Mouse (Mus musculus) adrenal gland, adult 2 months (tissue): ENCODE data around the gene Bhlha15. TPM values are rescaled to one million over a fixed set of nuclear protein-coding genes. Genes with fewer than 3 reads are reported as not detected.

Experiments used
- DNase-seq: peaks from one replicate; pipeline ENCODE4 v3.0.0; 2021
- long read RNA-seq: library from polyadenylated mRNA; stranded (forward); transcript quantifications from one replicate; pipeline ENCODE4 v2.0.0, GENCODE M21; 2021
- polyA plus RNA-seq: library from polyadenylated mRNA; depleted of rRNA; stranded (reverse); fragments of >200 nt; gene quantifications from 2 replicates; pipeline ENCODE4 v1.2.3, GENCODE M21; 2012; rRNA removed
- total RNA-seq, 2 experiments: library from RNA; stranded (reverse); gene quantifications; 2 replicates each; pipeline ENCODE4 v1.2.3; 2021

The Bhlha15 gene
- total RNA-seq: 1 to 10 TPM in 1 of 2 experiments, under 1 TPM in 1; 0.49 to 1.0 TPM
- polyA plus RNA-seq: 0.69 and 0.88 TPM in 2 replicates
- long read RNA-seq: 0 reads

GRCm38 (mm10) chr5:144189950-144190583 lies at the start of gene Bhlha15:
Gene Bhlha15 (plus strand): TSS chr5:144190286.
- DNase-seq: peak; percentile 80

GRCm38 (mm10) chr5:144143531-144143930 lies 46.6 kb upstream of the Bhlha15 start:
- DNase-seq: no peak

DNA sequence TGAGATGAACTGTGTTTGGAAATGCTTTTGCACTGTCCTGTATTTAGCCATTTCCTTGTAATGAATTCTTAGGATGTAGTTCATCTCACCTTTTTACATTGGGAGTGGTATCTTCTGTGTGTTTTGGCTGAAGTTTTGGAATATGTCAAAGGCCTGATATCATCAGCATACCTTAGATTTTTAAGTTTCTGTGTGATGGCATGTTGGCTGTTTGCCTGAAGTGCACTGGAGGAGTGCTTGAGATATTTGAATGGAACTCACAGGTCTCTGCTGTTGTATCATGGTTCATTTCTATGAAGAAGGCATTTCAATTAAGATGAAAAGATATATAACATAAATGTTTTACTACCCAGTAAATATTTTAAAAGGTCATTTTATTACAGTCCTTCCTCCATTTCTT lies 43.2 kb upstream of the Bhlha15 start:
- DNase-seq: no peak

GRCm38 (mm10) chr5:144149530-144149929 lies 40.6 kb upstream of the Bhlha15 start:
- DNase-seq: no peak

- DNase-seq: no peak
Measured at GRCm38 (mm10) chr5:144151270-144151669, 38.8 kb upstream of the Bhlha15 start.

DNA sequence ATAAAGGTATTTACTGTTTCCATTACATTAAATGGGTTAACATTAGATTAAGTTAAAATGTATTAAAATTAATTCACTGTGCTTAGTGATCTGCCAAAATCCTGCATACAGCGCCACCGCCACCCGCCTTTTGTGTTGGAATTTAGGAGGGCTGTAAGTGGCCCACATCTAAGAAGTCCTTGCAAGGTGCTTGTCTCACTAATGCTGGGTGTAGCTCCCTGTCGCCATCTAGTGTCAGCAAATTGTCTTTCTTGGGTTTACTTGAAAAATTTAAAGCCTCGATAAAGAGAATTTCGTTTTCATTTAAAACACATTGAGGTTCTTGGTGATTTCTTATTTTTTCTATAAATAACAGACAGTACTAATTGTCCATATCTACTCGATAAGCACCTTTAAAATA lies 35.6 kb upstream of the Bhlha15 start:
- peak; percentile 60 for DNase-seq

GRCm38 (mm10) chr5:144158604-144159003 lies 31.5 kb upstream of the Bhlha15 start:
- peak; percentile 91 for DNase-seq

DNA sequence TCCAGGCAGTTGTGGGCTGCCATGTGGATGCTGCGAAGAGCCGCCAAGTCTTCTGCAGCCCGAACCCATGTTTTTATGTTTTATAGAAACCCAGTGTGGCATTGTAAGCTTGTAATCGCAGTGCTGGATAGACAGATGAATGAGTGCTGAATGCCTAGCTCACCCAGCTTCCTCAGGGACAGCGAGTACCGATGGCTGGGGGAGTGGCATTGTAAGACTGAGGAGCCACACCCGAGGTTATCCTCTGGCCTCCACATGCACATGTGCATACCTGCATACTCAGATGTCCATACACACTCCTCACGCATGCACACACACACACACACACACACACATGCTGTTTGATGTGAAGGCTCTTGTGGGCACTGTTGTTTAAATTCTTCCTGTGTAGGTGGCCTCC lies 30.9 kb upstream of the Bhlha15 start:
- no peak for DNase-seq

- DNase-seq: no peak
Measured at GRCm38 (mm10) chr5:144162080-144162812, 27.8 kb upstream of the Bhlha15 start.

- no peak for DNase-seq
Measured at GRCm38 (mm10) chr5:144162813-144163517, 27.1 kb upstream of the Bhlha15 start.

- DNase-seq: no peak
Measured at GRCm38 (mm10) chr5:144165756-144166155, 24.3 kb upstream of the Bhlha15 start.

GRCm38 (mm10) chr5:144169275-144169975 lies 20.7 kb upstream of the Bhlha15 start:
- DNase-seq: no peak

GRCm38 (mm10) chr5:144173648-144174047 lies 16.4 kb upstream of the Bhlha15 start:
- DNase-seq: no peak

GRCm38 (mm10) chr5:144178216-144178615 lies 11.9 kb upstream of the Bhlha15 start:
- peak; percentile 54 for DNase-seq

DNA sequence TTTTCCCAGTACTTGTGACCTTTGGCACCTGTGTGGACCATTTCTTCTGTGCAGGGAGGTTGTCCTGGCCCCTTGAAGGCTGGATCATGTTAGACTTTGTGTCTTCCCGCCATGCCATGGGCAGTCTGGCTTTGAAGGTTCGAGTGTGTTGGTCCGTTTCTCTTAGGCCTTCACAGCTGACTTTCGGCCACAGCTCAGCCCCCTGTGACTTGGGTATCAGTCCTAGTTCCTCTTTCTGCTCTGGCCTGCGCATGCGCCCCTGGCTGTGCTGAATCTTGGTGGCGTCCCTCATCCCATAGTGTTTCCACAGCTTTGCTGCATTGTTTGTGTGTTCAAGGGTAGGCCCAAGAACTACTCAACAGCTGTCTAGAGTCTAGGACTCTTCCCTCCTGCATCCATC lies 8.8 kb upstream of the Bhlha15 start:
- no peak for DNase-seq

DNA sequence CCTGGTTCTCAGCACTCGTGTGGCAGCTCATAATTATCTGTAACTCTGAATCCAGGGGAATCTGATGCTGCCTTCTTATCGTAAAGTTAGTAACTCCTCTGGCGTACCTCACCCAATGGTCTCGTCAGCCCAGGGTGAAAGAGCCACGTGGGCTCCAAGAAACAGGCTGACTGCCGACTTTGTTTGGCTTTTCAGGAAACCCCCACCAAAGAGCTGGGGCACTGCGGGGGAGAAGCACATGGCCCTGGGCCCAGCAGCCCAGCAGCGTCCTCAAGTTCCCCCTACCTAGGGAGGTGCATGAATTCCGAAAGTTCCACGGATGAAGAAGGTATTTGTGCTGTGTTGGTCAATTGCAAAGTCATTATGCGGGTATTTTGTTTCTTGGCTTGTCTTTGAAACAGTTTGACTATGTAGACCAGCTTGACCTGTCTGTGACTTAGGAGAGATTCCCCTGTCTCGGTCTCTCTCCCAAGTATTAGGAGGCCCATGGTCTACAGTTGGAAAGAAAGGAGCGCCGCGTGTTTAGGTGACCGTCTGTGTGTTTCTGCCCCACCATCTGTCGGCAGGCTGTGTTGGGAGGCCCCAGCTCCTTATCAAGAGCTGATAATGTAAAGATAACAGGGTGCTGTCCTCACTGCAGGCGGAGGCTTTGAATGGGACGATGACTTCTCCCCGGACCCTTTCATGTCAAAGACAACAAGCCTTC lies 7.4 kb upstream of the Bhlha15 start:
- no peak for DNase-seq

DNA sequence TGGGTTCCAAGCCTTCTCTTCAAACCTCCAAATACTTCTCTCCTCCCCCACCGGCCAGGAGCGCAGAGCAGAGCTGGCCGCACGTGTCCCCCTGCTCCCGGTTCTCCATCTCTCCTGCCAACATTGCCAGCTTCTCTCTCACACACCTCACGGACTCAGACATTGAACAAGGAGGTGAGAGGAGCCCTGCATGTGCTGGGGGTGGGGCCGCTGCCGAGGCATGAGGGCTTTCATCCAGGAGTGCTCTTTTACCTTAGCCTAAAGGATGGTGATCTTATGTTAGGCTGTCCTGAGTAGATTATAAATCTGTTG lies 6.9 kb upstream of the Bhlha15 start:
- DNase-seq: no peak

DNA sequence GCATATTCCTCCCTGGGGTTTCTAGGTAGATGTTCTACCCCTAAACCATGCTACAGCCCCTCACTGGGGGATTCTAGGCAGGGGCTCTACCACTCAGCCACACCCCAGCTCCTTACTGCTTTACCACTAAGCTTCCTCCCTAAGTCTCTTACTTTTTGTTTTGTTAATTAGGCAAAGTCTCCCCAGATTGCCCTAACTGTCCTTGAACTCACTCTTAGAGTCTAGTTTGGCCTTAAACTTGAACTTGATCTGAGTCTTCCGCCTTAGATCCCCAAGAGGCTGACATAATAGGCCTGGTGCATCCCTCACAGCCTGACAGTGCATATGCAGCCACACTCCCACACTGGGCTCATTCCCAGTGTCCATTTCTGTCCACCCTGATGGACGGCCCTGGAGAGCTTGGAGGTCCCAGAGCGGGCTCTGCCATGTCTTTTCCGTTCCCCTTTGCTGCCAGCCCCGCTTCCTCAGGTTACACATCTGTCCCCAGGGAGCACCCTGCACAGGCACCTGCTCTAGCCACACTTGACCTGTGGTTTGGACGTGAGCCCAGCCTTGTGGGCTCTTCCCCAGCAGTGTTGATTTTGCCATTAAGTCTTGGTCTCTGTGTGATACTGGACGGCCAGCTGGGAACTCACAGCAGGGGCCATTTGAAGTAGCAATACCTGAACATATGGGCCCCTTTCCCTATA lies 6.3 kb upstream of the Bhlha15 start:
- no peak for DNase-seq

DNA sequence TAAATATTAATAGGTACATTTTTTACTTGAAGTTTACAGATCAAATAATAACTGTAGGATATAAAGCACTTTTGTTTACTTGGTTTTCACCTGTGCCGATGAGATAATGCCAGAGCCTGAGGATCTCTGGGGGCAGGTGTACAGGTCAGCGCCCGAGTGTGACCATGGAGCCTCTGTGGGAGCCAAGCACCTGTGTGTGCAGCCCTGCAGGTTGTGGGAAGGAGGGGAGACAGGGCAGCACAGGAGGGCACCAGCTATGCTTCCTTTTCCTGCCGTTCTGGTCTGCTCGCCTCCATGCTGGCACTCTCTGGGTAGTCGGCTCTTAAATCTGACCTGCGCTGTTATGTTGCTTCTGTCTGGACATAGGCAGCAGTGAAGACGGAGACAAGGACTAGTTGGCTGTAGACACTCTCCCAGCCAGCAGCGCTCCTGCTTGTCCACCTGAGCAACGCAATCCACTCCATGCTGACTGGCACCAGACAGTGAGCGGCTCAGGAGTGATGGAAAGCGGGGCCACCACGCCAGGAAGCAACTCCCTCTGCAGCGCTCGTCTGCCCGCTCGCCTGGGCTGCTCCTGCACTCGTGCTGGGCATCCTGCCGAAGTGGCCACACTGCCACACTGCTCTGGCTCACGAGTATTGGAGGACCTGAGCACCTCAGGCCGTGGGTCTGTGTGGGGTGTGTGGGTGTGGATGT lies 5.6 kb upstream of the Bhlha15 start:
- no peak for DNase-seq

- no peak for DNase-seq
Measured at GRCm38 (mm10) chr5:144188422-144188821, 1.7 kb upstream of the Bhlha15 start.

GRCm38 (mm10) chr5:144189327-144189726 lies 759 bp upstream of the Bhlha15 start:
- DNase-seq: no peak
